Mouse (Mus musculus) CH12.LX (cell line): ENCODE data around the gene Fam110a.

ENCODE experiments used
- BHLHE40 ChIP-seq: IDR thresholded peaks from 2 replicates; pipeline ENCODE4 v1.6.1; 2011; ENCODE audit warnings: mild to moderate bottlenecking, low read depth, low read length, improper control_type of control experiment
- CHD1 ChIP-seq: IDR thresholded peaks from 2 replicates; pipeline ENCODE4 v1.6.1; 2012; ENCODE audit warnings: low read depth, low read length, improper control_type of control experiment, inconsistent platforms
- CTCF ChIP-seq, 2 experiments: IDR thresholded peaks in 1 of 2; conservative IDR thresholded peaks in 1 of 2; 2 replicates each; pipeline ENCODE4 v1.5.1; 2011 to 2012; ENCODE audit warnings: low read depth in 2 of 2, low read length in 2 of 2, improper control_type of control experiment in 1 of 2, inconsistent platforms in 1 of 2, mild to moderate bottlenecking in 1 of 2, moderate library complexity in 1 of 2
- EP300 ChIP-seq: IDR thresholded peaks from 2 replicates; pipeline ENCODE4 v1.6.1; 2011; ENCODE audit warnings: low read length, improper control_type of control experiment
- JUND ChIP-seq: conservative IDR thresholded peaks from 2 replicates; pipeline ENCODE4 v1.6.1; 2011; ENCODE audit warnings: low read depth, low read length, improper control_type of control experiment
- KAT2A ChIP-seq: IDR thresholded peaks from 2 replicates; pipeline ENCODE4 v1.6.1; 2012; ENCODE audit warnings: low read length, improper control_type of control experiment, inconsistent platforms; ENCODE audit not compliant: insufficient replicate concordance
- NELFE ChIP-seq: IDR thresholded peaks from 2 replicates; pipeline ENCODE4 v1.6.1; 2011; ENCODE audit warnings: low read depth, low read length, improper control_type of control experiment
- PAX5 ChIP-seq: IDR thresholded peaks from 2 replicates; pipeline ENCODE4 v1.6.1; 2012; ENCODE audit warnings: low read length, inconsistent platforms, mixed read lengths
- POLR2A ChIP-seq: IDR thresholded peaks from 2 replicates; pipeline ENCODE4 v1.6.1; 2011; ENCODE audit warnings: low read depth, mild to moderate bottlenecking, improper control_type of control experiment, low read length
- RAD21 ChIP-seq: IDR thresholded peaks from 2 replicates; pipeline ENCODE4 v1.6.1; 2011; ENCODE audit warnings: low read depth, mild to moderate bottlenecking, low read length, improper control_type of control experiment, moderate library complexity
- UBTF ChIP-seq: IDR thresholded peaks from 2 replicates; pipeline ENCODE4 v1.6.1; 2012; ENCODE audit warnings: low read depth, mild to moderate bottlenecking, inconsistent platforms, low read length, improper control_type of control experiment, moderate library complexity

GRCm38 (mm10) chr2:151988978-151989377, 9.0 kb upstream of the Fam110a start:
- TF ChIP-seq RAD21 (peak; percentile 3), POLR2A (no peak), NELFE (no peak), CTCF (conservative IDR thresholded peaks at IDR 0.05 in 1 of 2, IDR thresholded peaks at IDR 0.05 in 1 of 2; ENCODE audit: low read depth in 2 of 2, low read length in 2 of 2) (peak in 1 of 2 experiments; percentile 51; a peak in 2 of 4 replicates), EP300 (no peak), BHLHE40 (no peak), JUND (no peak), PAX5 (no peak), CHD1 (no peak), UBTF (no peak), KAT2A (no peak)
